ENCODE assay signal across 8 mouse cellular contexts in genomic region chr2:84743561-84743960, GRCm38 (mm10). TPM values are rescaled to one million over a fixed set of nuclear protein-coding genes. Genes with fewer than 3 reads are reported as not detected.
DNase-seq lines count a peak whose midpoint lies in the region; ATAC-seq and TF ChIP-seq lines count a peak whose summit lies in the region.

TSS of gene Gm19426 (minus strand) at chr2:84743655.

- 0 out of 2 replicates have a peak, but pooled peaks cover 3% of the 10 kb centered on the region for H3K79me2 ChIP-seq in liver, adult 2 months (ENCODE audit: control insufficient read depth, insufficient read depth, low read length)

- H3K4me1 ChIP-seq in ES-Bruce4 (ENCODE audit: control insufficient read depth, insufficient read depth, low read length): no peaks in the 10 kb centered on the region
- peaks cover 8% of the 10 kb centered on the region for H3K4me1 ChIP-seq in bone marrow macrophage, adult 2 months (ENCODE audit: control insufficient read depth, insufficient read depth, low read length)
- H3K4me1 ChIP-seq in embryonic facial prominence, embryonic 15.5 days: peaks cover 48% of the 10 kb centered on the region
- peaks cover 41% of the 10 kb centered on the region for H3K4me1 ChIP-seq in heart, embryonic 12.5 days (replicated peaks)
- H3K4me1 ChIP-seq in liver, adult 2 months (ENCODE audit: control insufficient read depth, insufficient read depth, low read length): peaks cover 11% of the 10 kb centered on the region
- peaks cover 34% of the 10 kb centered on the region for H3K4me1 ChIP-seq in midbrain, embryonic 16.5 days (ENCODE audit: control insufficient read depth, insufficient read depth, low read length)

- peak within 1 kb of the TSS; percentile 97 for H3K27ac ChIP-seq in ES-Bruce4 (ENCODE audit: insufficient read depth, low read length)
- no peak within 1 kb of the TSS for H3K27ac ChIP-seq in bone marrow macrophage, adult 2 months (ENCODE audit: insufficient read depth, low read depth, low read length)
- H3K27ac ChIP-seq in embryonic facial prominence, embryonic 15.5 days (replicated peaks): peak within 1 kb of the TSS; percentile 99
- peak within 1 kb of the TSS; percentile 100 for H3K27ac ChIP-seq in heart, embryonic 12.5 days (ENCODE audit: poor library complexity, severe bottlenecking)
- H3K27ac ChIP-seq in liver, adult 2 months (replicated peaks; ENCODE audit: insufficient read depth, low read depth, low read length): peak within 1 kb of the TSS; percentile 88
- H3K27ac ChIP-seq in midbrain, embryonic 16.5 days (ENCODE audit: low read length): peak within 1 kb of the TSS; percentile 96

- peak within 1 kb of the TSS; percentile 85 for H3K4me2 ChIP-seq in embryonic facial prominence, embryonic 15.5 days (replicated peaks)
- H3K4me2 ChIP-seq in heart, embryonic 12.5 days: peak within 1 kb of the TSS; percentile 86
- H3K4me2 ChIP-seq in midbrain, embryonic 16.5 days (ENCODE audit: low read length): peak within 1 kb of the TSS; percentile 89

- DNase-seq in kidney, adult 9 months: peak; percentile 89
- DNase-seq in liver, adult 2 months (ENCODE audit: extremely low read depth, low read depth, low spot score): peak; percentile 72
- peak; percentile 30 for DNase-seq in thymus, postnatal 25 days

- H3K9ac ChIP-seq in ES-Bruce4 (ENCODE audit: low read depth, poor library complexity, severe bottlenecking): peak within 1 kb of the TSS; percentile 94
- peak within 1 kb of the TSS; percentile 98 for H3K9ac ChIP-seq in embryonic facial prominence, embryonic 15.5 days
- peak within 1 kb of the TSS; percentile 99 for H3K9ac ChIP-seq in heart, embryonic 12.5 days
- H3K9ac ChIP-seq in liver, adult 2 months (ENCODE audit: low read depth, low read length): peak within 1 kb of the TSS; percentile 74
- peak within 1 kb of the TSS; percentile 88 for H3K9ac ChIP-seq in midbrain, embryonic 16.5 days (ENCODE audit: low read depth, low read length)

- peak; percentile 68 for TF ChIP-seq POLR2A in ES-Bruce4 (IDR thresholded peaks at IDR 0.05; ENCODE audit: insufficient read depth, low read length)
- no peak for TF ChIP-seq POLR2A in bone marrow macrophage, adult 2 months (IDR thresholded peaks at IDR 0.05; ENCODE audit: borderline replicate concordance, low read depth, low read length)
- peak; percentile 41; the same call in 1 of the 2 replicates for TF ChIP-seq POLR2A in liver, adult 2 months (IDR thresholded peaks at IDR 0.05; ENCODE audit: extremely low read depth, insufficient read depth, low read length)

- under 1% methylated on average over 23 of the region's 25 CpGs for WGBS in embryonic facial prominence, embryonic 15.5 days
- 2% methylated on average over 25 of the region's 25 CpGs for WGBS in heart, embryonic 12.5 days
- WGBS in liver, adult 2 months: 2% methylated on average over 23 of the region's 25 CpGs
- 0% methylated on average over 25 of the region's 25 CpGs for WGBS in midbrain, embryonic 16.5 days

- H3K36me3 ChIP-seq in ES-Bruce4 (ENCODE audit: control insufficient read depth, insufficient read depth, low read length, poor library complexity, severe bottlenecking): peaks cover 4% of the 10 kb centered on the region
- 0 out of 2 replicates have a peak, but pooled peaks cover 5% of the 10 kb centered on the region for H3K36me3 ChIP-seq in embryonic facial prominence, embryonic 15.5 days
- peaks cover 13% of the 10 kb centered on the region for H3K36me3 ChIP-seq in heart, embryonic 12.5 days
- H3K36me3 ChIP-seq in liver, adult 2 months (ENCODE audit: control insufficient read depth, insufficient read depth, low read length): no peaks in the 10 kb centered on the region
- no peaks in the 10 kb centered on the region for H3K36me3 ChIP-seq in midbrain, embryonic 16.5 days (ENCODE audit: control insufficient read depth, insufficient read depth, low read length)

- peak; percentile 29; the same call in 1 of the 2 replicates for TF ChIP-seq EP300 in ES-Bruce4 (IDR thresholded peaks at IDR 0.05; ENCODE audit: insufficient read depth, low read depth, low read length)

- H3K9me3 ChIP-seq in ES-Bruce4 (replicated peaks; ENCODE audit: control insufficient read depth, insufficient read depth, low read length, poor library complexity, severe bottlenecking): no peaks in the 10 kb centered on the region
- no peaks in the 10 kb centered on the region for H3K9me3 ChIP-seq in embryonic facial prominence, embryonic 15.5 days (replicated peaks)
- no peaks in the 10 kb centered on the region for H3K9me3 ChIP-seq in heart, embryonic 12.5 days (replicated peaks)
- H3K9me3 ChIP-seq in midbrain, embryonic 16.5 days (replicated peaks; ENCODE audit: control insufficient read depth, low read length, poor library complexity, severe bottlenecking): no peaks in the 10 kb centered on the region

- peak; percentile 92 for ATAC-seq in embryonic facial prominence, embryonic 15.5 days (ENCODE audit: insufficient number of reproducible peaks, low FRiP score, low TSS enrichment, low read depth)
- peak; percentile 89 for ATAC-seq in heart, embryonic 12.5 days (ENCODE audit: insufficient number of reproducible peaks, low FRiP score)
- ATAC-seq in midbrain, embryonic 16.5 days: peak; percentile 94

- H3K4me3 ChIP-seq in ES-Bruce4 (ENCODE audit: low read depth, low read length): peak within 1 kb of the TSS; percentile 92
- peak within 1 kb of the TSS; percentile 60 for H3K4me3 ChIP-seq in bone marrow macrophage, adult 2 months (ENCODE audit: insufficient read depth, low read length)
- H3K4me3 ChIP-seq in embryonic facial prominence, embryonic 15.5 days (replicated peaks): peak within 1 kb of the TSS; percentile 91
- peak within 1 kb of the TSS; percentile 93 for H3K4me3 ChIP-seq in heart, embryonic 12.5 days
- H3K4me3 ChIP-seq in liver, adult 2 months (ENCODE audit: insufficient read depth, low read depth, low read length): peak within 1 kb of the TSS; percentile 66
- H3K4me3 ChIP-seq in midbrain, embryonic 16.5 days (ENCODE audit: low read depth, low read length): peak within 1 kb of the TSS; percentile 76

- no peak for TF ChIP-seq CTCF in ES-Bruce4 (IDR thresholded peaks at IDR 0.05; ENCODE audit: low read depth, low read length)
- TF ChIP-seq CTCF in bone marrow macrophage, adult 2 months (IDR thresholded peaks at IDR 0.05; ENCODE audit: low read depth, low read length): no peak
- no peak for TF ChIP-seq CTCF in liver, adult 2 months (IDR thresholded peaks at IDR 0.05; ENCODE audit: low read depth, low read length)

- H3K27me3 ChIP-seq in ES-Bruce4 (ENCODE audit: control insufficient read depth, insufficient read depth, low read length, poor library complexity, severe bottlenecking): no peaks in the 10 kb centered on the region
- H3K27me3 ChIP-seq in embryonic facial prominence, embryonic 15.5 days: no peaks in the 10 kb centered on the region
- no peaks in the 10 kb centered on the region for H3K27me3 ChIP-seq in heart, embryonic 12.5 days (replicated peaks)
- no peaks in the 10 kb centered on the region for H3K27me3 ChIP-seq in liver, adult 2 months (ENCODE audit: control insufficient read depth, insufficient read depth, low read length)
- H3K27me3 ChIP-seq in midbrain, embryonic 16.5 days (ENCODE audit: control insufficient read depth, insufficient read depth, low read depth, low read length): no peaks in the 10 kb centered on the region

RNA-seq across cellular contexts. Expression of gene Gm19426, which starts in this region (rescaled TPM):
- 9.9 and 10.3 TPM in 2 replicates for polyA plus RNA-seq in ES-Bruce4 (2011; ENCODE audit: insufficient read depth, insufficient read length, low read depth, missing spikeins)
- not detected in 2 replicates for polyA plus RNA-seq in bone marrow macrophage, adult 2 months (2012; ENCODE audit: insufficient read depth, insufficient read length, missing spikeins)
- 7.0 and 9.0 TPM in 2 replicates for polyA plus RNA-seq in embryonic facial prominence, embryonic 15.5 days (2015; fragmentation: Nextera tagmentation; extraction: Ambion mirVana)
- 8.5 and 9.2 TPM in 2 replicates for polyA plus RNA-seq in heart, embryonic 12.5 days (2016; fragmentation: Nextera tagmentation; extraction: Ambion mirVana)
- total RNA-seq in liver, adult 2 months (2014; rRNA removed): 1.7 and 3.1 TPM in 2 replicates
- polyA plus RNA-seq in liver, adult 2 months (2012; rRNA removed): 1.9 and 3.0 TPM in 2 replicates
- 4.3 and 4.8 TPM in 2 replicates for polyA plus RNA-seq in midbrain, embryonic 16.5 days (2015; fragmentation: Nextera tagmentation; extraction: Ambion mirVana)

Comparison
In these comparisons a context has a peak if more than half of its experiments do, and no peak if none do; other contexts are left out.
1. DNase-seq: peak in every context shown above with its lines; median percentile 89 in kidney, adult 9 months; 72 in liver, adult 2 months; 30 in thymus, postnatal 25 days.